Mouse (Mus musculus) thymus, postnatal 10 days (tissue): ENCODE measurements around the gene Ern1.
A peak's percentile ranks its signal among the peaks of the same experiment; 100 is the strongest.

Experiments
- DNase-seq, 2 experiments: peaks; one replicate each; pipeline ENCODE4 v3.0.0; 2021; ENCODE audit warnings: low spot score in 2 of 2

The Ern1 gene

DNA sequence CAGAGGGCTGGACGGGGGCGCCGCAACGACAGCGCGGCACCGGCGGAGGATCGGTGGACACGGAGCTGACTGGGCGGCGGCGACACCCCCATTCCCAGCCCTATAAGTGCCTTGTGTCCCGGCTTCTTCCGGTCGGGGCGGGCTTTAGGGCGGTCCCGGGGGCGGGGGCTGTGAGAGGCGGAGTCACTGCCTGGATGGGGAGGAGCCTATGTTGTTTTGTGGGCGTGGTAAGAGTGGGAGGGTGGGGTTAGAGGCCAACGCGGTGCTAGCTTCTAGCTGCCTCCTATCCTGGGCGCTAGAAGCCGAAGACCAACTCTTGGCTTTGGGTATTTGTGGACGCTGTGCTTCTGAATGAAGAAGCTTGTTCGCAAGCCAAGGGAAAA lies at the start of gene Ern1:
Gene Ern1, minus strand, starts transcription at position 120 of the 383 bp plus-strand sequence.
- peak; percentile 90 to 96 for DNase-seq

DNA sequence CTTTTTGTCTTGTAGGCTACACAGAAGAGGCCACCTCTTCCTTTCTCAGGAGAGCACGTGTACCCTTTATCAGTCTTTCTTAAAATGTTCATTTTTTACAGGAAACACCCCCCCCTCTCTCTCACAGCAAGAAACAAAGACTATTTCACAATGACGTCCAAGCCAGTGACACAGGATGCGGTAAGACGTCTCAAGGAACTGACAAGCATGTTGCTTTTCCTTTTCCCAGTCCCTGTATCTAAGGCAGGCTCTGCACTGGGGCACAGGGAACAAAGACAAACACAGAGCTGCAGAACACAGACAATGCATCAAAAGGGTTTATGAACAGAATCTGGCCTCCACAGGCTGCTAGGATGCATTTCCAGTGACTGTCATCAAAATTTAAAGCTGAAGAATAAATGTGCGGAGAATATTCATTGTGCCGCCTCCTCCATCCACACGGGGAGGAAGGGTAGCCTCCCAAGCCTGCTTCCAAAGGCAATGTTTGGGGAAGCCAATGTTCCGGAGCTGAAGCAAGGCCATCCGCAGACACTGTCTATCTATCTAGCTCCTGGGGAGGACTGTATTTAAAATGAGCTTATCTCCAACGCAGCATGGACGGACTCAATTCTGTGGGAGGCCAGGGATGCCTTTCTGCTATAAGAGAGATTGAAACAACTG lies 48.7 kb upstream of the Ern1 start:
- peak; percentile 57 to 65 for DNase-seq

DNA sequence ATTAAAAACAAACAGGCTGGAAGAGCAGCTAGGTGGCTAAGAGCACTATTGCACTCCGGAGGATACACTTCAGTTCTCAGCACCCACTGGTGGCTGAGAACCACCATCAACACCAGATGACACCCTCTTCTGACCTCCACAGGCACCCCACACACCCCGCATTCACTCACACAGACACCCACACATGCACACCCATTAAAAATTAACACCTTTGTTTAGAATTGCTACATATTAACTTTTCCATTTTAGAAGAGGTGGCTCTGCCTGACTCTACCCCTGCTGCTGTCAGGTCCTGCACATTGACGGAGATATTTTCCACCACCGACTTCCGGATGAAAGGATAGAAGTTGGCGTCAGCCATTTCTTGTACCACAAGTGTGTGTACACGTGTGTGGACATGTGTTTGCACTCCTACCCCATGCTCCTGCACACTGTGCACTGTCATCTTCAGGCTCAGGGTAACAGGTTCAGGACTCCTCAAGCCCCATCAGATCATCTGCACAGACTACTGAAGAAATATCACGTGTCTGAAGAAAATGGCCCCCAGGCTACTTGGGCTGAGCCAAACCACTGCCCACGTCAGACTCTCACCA lies 48.1 kb upstream of the Ern1 start:
- DNase-seq, result no peak

DNA sequence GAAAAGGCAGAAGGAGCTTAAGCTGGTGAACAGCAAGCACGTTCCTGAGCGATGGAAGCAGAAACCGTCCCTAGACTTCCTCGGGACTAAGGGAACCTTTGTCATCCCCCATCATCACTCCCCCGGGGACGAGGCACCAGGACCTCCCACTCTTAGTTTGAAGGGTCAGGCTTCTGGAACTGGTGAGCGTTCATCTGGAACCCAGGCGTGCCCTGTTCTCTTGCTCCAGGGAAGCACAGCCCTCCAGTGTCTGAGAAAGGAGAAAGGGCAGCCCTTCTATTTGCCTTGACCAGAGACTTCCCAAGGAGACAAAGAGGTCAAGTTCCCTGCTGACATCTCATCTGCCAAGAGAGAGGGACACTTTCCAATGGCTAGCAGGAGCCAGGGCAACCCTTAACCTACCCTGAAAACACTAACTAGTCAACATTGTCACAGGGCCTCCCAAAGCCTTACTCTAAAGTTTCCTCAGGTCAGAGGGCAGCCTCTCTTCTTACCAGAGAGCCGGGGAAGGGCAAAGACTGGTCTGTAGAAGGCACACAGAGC lies 44.7 kb upstream of the Ern1 start:
- no peak for DNase-seq

DNA sequence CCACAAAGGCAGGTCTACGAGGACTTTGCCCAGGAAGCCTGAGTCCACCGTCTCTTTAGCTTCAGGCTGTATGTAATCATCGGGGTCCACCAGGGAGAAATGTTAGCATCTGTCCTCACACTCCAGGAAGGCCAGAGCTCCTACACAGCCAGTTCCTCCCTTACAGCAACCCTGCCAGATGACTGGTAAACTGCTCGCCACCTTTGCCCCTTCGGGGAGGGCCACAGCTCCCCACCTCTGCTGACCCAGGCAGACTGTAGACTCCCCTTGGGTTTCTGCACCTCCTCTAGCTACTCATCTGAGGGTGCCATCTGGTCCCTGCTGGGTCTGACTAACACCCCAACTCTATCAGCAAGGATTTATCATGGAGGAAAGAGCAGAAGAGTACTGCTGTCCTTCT lies 42.1 kb upstream of the Ern1 start:
- no peak for DNase-seq

DNA sequence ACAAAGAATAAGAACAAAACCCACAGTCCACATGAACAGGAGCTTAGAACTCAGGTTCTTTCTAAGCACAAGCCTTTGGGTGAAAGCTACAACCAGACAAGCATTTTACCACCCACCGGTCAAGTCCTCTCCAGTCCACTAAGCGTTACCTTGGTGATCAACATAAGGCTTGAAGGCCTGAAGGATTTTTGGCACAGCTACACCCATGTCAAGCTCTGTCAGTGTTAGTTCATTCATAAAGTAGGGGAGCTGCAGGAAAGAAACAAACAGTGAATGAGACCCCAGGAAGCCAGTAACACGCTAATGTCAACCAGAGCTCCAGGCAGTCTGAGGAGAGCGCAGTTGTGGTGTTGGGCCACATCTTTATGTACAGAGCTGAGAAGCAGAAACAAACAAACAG lies 41.5 kb upstream of the Ern1 start:
- DNase-seq, result no peak

DNA sequence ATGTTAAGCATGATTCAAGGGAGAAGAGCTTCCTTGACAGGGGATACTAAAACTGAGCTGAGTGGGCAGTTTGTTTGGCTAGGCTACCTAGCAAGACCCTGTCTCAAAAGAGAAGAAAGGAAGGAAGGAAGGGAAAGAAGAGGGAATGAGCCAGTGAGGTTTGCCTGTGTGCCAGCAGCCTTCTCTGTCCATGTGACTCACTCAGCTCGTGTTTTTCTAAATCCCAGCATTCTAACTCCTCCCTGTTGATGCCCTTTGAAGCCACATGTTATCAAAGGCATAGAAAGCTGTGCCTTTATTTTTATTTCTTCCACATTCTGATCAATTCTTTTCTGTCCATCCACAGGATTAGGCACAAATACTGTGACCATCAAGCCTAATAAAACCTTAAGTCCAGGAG lies 40.3 kb upstream of the Ern1 start:
- no peak for DNase-seq

DNA sequence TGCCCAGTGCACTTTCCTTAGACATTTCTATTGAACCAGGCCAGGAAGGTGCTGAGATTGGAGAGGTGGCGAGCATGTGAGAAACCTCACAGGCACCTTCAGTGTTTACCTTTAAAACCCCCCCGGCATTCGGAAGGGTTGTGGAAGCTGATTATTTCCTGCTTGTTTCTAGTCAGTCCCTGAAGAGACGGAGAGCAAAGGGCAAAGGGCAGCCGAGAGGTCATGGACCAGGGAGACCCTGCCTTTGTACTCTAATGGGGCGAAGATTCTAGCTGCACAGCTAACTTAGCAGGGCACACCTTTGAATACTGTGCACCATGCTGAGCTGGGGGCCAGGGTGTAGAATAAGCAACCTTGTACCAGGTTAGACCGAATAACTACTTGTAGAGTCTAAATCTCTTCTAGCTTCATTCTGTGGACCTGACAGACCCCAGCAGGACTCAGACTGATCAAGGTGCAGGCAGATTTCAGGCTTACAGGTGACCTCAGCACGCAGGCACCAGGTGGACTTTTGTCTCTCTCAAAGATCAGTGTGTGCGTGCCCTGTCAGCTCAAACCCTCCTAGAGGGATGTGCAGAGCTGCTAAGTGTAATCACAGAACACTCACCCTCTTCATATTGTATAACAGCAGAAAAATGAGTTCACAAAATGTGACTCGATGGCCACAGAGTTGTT lies 39.6 kb upstream of the Ern1 start:
- no peak for DNase-seq

DNA sequence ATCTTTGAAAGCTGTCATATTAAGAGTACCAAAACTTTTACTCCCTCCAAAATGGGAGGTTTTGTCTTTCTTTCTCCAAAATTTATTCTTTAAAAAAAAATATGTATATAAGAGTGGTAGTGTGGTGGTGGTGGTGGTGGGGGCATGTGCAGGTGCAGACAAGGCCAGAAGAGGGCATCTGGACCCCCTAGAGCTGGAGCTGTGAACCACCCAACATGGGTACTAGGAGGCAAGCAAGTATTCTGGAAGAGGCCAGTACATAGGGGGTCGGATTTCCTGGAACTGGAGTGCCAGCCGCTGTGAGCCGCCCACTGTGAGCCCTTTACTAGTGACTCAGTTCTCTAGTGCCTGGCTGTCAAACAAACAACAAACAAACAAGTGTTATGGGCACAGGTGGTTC lies 34.9 kb upstream of the Ern1 start:
- DNase-seq, result peak in 1 of 2 experiments; percentile 48

DNA sequence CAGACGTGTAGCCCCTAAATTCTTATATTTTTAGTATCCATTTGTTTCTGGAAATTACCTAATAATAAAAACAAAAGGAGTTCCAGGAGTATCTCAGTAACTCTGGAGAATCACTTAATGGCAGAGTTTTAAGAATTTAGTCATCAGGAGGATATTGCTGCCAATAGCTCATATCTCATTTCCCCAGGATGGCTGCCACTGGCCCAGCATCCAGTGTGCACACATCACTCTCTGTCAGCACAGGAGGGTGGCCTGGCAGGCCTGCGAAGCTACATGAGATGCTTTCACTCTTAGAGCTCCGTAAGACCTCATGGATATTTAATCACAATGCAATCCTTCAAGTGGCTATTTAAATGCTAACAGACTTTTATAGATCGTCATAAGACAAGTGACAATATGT lies 34.0 kb upstream of the Ern1 start:
- no peak for DNase-seq

DNA sequence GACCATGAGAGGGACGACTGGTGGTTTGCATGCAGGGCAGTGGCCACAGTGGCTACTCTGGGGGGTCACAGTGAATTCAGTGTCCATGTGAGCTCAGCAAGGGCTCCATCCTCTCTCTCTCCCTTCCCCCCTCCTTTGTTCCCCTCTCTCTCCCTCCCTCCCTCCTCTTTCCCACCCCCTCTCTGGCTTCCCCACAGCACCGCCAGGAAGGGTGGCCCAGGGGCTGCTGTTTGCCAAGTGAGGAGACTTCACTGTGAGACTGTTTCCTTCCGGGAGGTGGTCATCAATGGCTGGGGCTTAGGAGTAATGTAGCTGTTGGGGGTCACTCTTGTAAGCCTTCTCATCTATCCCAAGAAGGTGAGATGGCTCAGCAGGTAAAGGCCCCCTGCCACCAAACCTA lies 32.8 kb upstream of the Ern1 start:
- DNase-seq, result no peak

DNA sequence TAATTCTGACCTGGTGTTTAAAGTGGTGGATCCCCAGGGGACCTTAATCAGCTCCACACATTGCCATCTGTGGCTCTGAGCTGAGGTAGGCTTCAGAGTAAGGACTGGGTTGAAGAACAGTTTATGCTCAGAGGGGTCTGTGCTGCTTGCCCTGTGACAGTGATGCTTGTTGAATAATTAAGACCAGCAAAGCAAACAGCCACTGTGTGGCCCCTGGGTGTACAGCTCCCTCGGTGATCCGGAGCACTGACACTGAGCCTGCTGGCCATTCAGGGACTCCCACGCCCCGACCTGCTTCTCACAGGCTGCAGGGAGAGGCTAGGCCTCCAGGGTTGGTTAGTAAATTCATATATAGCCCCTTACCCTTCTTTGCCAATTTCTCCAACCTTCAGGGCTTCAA lies 31.9 kb upstream of the Ern1 start:
- DNase-seq, result no peak

DNA sequence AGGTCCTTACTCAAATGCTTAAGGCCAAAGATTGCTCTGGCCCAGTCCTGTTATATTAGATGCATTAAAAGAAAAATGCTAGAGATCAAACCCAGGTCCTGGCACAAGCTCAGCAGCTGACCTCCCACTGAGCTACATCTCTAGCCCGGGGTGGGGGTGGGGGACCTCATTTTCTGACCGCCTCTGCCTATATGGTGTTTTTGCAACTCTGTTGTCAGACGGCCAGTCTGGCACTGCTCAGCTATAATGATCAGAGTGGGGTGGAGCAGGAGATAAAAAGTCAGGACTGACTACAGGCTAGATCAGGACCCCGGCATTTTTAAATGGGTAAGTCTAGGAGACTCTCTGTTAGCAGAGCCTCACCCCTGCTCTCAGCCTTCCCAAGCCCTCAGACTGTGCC lies 30.7 kb upstream of the Ern1 start:
- no peak for DNase-seq

DNA sequence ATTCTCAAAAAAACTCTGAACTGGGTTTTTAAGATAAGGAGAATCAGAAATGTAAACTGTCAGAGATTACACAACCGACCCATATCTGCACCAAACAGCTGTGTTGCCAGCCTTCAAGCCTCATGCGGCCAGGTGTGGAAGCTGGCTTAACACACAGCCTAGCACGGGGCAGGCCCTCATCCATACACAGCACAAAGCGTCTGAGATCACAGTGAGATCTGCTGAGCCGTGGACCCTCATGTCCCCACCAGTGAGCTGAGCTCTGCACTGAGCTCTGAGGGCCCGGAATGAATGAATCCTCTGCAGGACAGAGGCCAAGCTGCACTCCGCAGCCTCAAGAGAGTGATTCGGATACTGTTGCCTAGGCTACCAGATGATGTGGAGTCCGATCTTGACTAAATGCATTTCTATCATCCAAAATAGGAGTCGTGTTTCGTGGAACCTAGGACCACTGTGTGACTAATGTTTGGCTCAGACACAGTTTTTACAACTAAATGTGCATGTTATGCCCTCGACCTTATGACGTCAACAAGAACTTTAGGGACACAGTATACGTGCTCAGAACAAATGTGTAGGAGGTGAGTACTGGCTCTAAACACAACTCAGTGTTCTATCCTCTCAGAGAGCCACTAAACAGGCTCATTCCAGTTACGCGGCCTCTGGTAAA lies 27.6 kb upstream of the Ern1 start:
- peak; percentile 16 to 19 for DNase-seq

DNA sequence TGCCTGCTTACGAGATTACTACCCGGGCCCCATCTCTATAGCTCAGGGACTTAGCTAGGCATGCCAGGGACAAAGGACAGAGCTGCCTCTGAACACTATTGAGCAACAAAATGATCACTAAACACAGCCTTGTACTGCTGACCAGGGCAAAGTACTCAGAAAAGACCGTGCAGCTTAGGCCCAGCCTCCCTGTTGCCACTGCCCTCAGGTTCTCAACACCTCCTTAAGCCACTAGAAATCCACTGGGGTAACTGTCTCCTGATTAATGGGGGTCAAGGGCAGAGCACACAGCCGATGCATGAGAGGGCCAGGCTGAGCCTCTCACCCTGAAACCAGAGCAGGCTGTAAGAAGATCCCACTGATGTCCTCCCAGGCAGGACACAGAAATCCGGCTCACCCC lies 26.8 kb upstream of the Ern1 start:
- DNase-seq, result no peak

DNA sequence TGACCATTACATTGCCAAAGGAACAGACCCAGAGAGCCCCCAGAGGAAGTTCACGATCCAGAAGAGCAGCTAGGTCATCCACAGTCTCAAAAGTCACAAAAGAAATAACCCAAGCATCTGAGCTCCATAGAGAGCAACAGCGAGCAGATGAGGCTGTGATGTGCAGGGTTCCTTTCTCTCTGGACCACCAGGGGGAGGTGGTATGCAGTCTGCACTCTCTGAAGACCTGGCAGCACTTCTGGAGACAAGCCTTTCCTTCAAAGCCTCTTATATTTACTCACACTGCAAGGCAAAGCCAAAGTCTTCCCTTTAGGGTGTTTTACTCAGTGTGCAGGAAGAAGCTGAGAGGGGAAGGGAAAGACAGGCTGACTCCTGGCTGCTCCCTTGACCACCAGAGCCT lies 25.5 kb upstream of the Ern1 start:
- DNase-seq, result peak; percentile 53 to 79

DNA sequence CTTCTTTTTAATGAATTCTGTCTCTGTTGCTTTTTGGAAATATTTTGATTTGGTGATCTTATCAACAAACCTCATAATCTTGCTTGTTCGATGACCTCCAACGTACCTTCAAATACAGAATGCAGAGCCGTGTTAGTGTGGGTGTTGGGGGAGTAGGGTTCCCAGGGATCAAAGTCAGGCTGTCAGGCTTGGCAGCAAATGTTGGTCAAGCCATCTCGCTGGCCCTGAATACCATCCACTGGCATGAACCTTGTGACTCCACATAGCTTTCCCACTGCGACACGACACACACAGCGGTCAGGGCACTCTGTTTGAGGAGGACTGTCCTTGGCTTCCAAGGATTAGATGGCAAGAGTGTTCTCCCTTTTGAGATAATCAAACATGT lies 24.3 kb upstream of the Ern1 start:
- no peak for DNase-seq

DNA sequence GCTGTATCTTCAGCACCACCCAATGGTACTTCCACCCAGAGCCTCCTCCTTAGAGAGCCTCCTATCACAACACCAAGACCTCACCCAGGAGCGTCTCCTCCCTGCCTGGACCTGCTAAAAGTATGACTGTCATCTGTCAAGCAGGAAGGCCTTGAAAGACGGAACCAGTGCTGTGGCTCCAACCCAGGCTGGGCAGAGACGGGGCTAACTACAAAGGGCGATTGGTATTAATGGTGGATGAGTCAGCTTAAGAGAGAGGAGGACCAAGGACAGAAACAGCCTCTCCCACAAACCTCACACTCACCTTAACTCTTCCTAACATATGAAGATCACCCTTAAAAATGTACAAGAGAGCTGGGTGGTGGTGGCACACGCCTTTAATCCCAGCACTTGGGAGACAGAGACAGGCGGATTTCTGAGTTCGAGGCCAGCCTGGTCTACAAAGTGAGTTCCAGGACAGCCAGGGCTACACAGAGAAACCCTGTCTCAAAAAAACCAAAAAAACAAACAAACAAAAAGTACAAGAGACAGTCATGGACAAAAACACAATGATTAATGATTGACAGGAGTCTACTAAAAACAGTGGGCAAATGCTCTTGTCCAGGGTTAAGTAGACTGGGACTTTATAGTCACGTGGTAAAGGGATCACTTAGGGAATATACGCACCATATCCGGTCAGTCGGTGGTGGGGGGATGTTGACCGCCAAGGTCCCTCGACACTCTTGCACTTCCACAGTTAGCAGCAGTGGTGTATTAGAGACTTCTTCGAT lies 23.8 kb upstream of the Ern1 start:
- no peak for DNase-seq

DNA sequence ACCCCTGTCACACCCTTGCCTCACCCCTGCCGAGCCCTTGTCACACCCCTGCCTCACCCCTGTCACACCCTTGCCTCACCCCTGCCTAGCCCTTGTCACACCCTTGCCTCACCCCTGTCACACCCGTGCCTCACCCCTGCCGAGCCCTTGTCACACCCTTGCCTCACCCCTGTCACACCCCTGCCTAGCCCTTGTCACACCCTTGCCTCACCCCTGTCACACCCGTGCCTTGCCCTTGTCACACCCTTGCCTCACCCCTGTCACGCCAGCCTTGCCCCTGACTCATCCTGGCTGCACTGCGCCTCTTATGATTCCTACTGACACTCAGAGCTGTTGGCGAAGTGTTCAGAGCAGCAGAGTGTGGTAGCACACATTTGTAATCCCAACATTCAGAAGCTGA lies 20.0 kb upstream of the Ern1 start:
- DNase-seq, result no peak

DNA sequence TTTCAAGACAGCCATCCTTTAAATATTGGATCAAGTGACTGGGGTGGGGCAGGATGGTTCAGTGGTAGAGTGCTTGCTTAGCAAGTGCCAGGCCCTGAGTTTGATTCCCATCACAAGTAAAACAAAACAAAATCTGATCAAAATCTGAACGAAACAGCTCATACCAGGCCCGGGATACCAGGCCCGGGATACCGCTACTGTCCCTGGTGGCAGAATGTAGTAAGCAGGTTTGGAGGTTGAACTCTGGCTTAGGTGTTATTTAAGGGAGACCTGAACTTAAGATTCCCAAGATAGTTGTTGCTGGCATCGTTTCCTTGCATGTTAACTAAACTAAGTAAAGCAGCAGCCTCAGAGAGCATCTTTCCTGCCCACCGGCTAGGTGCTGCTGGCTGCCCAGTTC lies 18.6 kb upstream of the Ern1 start:
- DNase-seq, result no peak

DNA sequence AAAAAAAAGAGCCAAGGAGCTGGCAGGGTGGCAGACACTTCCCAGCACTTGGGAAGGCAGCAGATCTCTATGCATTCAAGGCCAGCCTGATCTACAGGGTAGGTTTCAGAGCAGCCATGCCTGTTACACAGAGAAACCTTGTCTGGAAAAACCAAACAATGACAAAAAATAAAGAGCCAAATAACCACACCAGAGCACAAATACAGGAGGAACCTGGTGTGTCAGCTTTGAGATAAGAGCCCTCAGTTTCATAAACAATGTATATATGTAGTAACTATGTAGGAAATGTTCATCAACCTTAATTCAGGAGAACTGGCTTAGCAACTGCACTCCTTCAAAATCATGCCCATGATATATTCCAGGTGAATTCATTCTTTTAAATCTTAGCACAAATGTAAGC lies 16.5 kb upstream of the Ern1 start:
- no peak for DNase-seq

DNA sequence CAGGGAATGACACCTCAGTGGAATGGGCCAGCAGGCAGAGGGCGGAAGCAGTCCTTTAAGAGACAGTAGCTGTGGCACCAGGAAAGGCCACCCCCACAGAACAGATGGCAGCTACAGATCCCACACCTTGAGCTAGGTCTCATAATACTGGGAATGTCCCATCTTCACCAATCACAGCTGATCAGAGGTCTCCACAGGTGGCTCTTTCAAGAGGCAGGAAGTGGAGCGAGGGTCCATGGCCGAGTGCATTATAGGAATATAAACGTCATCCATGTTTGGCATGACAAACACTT lies 15.7 kb upstream of the Ern1 start:
- no peak for DNase-seq
